25 mouse cellular contexts compared by ENCODE assay signal in genomic region chr9:10529113-10529512, GRCm38 (mm10).
A peak's percentile ranks its signal among the peaks of the same experiment; 100 is the strongest.
DNase-seq lines count a peak whose midpoint lies in the region; ATAC-seq and TF ChIP-seq lines count a peak whose summit lies in the region.
"Had no signal": no experiment of that assay in that cellular context is flagged by ENCODE, and none has a peak within 500 bp of the region (broad histone marks: within the 10 kb centered on the region; RNA-seq: fewer than 3 reads in every experiment).

No protein-coding gene starts in this region.

- no peak overlapping the region for H3K27ac ChIP-seq in hindbrain, embryonic 14.5 days
- H3K27ac ChIP-seq in hindbrain, embryonic 16.5 days (ENCODE audit: low read depth, low read length): no peak overlapping the region
- 0 out of 2 replicates have a peak overlapping the region, but pooled peaks have one; percentile 0 for H3K27ac ChIP-seq in MEL (ENCODE audit: control insufficient read depth, low read depth, low read length)
- 0 out of 2 replicates have a peak overlapping the region, but pooled peaks have one; percentile 10 for H3K27ac ChIP-seq in forebrain, embryonic 13.5 days
- H3K27ac ChIP-seq in midbrain, embryonic 15.5 days: no peak overlapping the region
- H3K27ac ChIP-seq in gastrocnemius, adult 2 months: no peak overlapping the region
- H3K27ac ChIP-seq in heart, embryonic 10.5 days: no peak overlapping the region
- H3K27ac ChIP-seq: embryonic facial prominence, embryonic 13.5 days; heart, embryonic 13.5 days; hindbrain, embryonic 13.5 days; intestine, embryonic 15.5 days; macrophage had no signal

- no peaks in the 10 kb centered on the region for H3K27me3 ChIP-seq in hindbrain, embryonic 14.5 days (ENCODE audit: control insufficient read depth, insufficient read depth, low read length)
- H3K27me3 ChIP-seq in hindbrain, embryonic 16.5 days (replicated peaks; ENCODE audit: control insufficient read depth, insufficient read depth, low read length): no peaks in the 10 kb centered on the region
- H3K27me3 ChIP-seq in MEL (ENCODE audit: control insufficient read depth in 1 of 2, insufficient read depth in 2 of 2, low read length in 2 of 2): no peaks in the 10 kb centered on the region
- H3K27me3 ChIP-seq in forebrain, embryonic 13.5 days: no peaks in the 10 kb centered on the region
- H3K27me3 ChIP-seq in midbrain, embryonic 15.5 days (replicated peaks): no peaks in the 10 kb centered on the region
- H3K27me3 ChIP-seq in heart, embryonic 10.5 days (ENCODE audit: insufficient read depth, poor library complexity, severe bottlenecking): no peaks in the 10 kb centered on the region
- H3K27me3 ChIP-seq: embryonic facial prominence, embryonic 13.5 days; heart, embryonic 13.5 days; hindbrain, embryonic 13.5 days; intestine, embryonic 15.5 days had no signal

- H3K36me3 ChIP-seq in hindbrain, embryonic 14.5 days (replicated peaks; ENCODE audit: control insufficient read depth, insufficient read depth): no peaks in the 10 kb centered on the region
- H3K36me3 ChIP-seq in hindbrain, embryonic 16.5 days (ENCODE audit: control insufficient read depth, insufficient read depth, low read length): no peaks in the 10 kb centered on the region
- peaks cover 0 to 50% of the 10 kb centered on the region in 2 experiments; a peak in 2 of 4 replicates for H3K36me3 ChIP-seq in MEL (ENCODE audit: control insufficient read depth in 1 of 2, insufficient read depth in 2 of 2, low read length in 2 of 2)
- H3K36me3 ChIP-seq in forebrain, embryonic 13.5 days (ENCODE audit: poor library complexity, severe bottlenecking): no peaks in the 10 kb centered on the region
- H3K36me3 ChIP-seq in midbrain, embryonic 15.5 days (replicated peaks): no peaks in the 10 kb centered on the region
- no peaks in the 10 kb centered on the region for H3K36me3 ChIP-seq in heart, embryonic 10.5 days
- H3K36me3 ChIP-seq: embryonic facial prominence, embryonic 13.5 days; heart, embryonic 13.5 days; hindbrain, embryonic 13.5 days; intestine, embryonic 15.5 days had no signal

- TF ChIP-seq RAD21 in MEL (IDR thresholded peaks at IDR 0.05; ENCODE audit: low read depth, low read length): no peak

- no peak for TF ChIP-seq POLR2A in MEL (IDR thresholded peaks at IDR 0.05; ENCODE audit: control insufficient read depth in 1 of 2, insufficient read depth in 1 of 2, low read depth in 1 of 2, low read length in 2 of 2, poor library complexity in 1 of 2)

- H3K4me1 ChIP-seq in hindbrain, embryonic 14.5 days (replicated peaks; ENCODE audit: control insufficient read depth, insufficient read depth, low read length): peaks cover 3% of the 10 kb centered on the region; the same call in 1 of the 2 replicates
- no peaks in the 10 kb centered on the region for H3K4me1 ChIP-seq in hindbrain, embryonic 16.5 days (ENCODE audit: control insufficient read depth, insufficient read depth, low read depth, low read length)
- peaks cover 21 to 43% of the 10 kb centered on the region in 2 experiments for H3K4me1 ChIP-seq in MEL (ENCODE audit: control insufficient read depth in 1 of 2, insufficient read depth in 2 of 2, low read length in 2 of 2)
- peaks cover 23% of the 10 kb centered on the region for H3K4me1 ChIP-seq in forebrain, embryonic 13.5 days
- peaks cover 9% of the 10 kb centered on the region; the same call in 1 of the 2 replicates for H3K4me1 ChIP-seq in midbrain, embryonic 15.5 days
- H3K4me1 ChIP-seq in heart, embryonic 10.5 days: no peaks in the 10 kb centered on the region
- H3K4me1 ChIP-seq: embryonic facial prominence, embryonic 13.5 days; heart, embryonic 13.5 days; hindbrain, embryonic 13.5 days; intestine, embryonic 15.5 days had no signal

- no peaks in the 10 kb centered on the region for H3K9me3 ChIP-seq in hindbrain, embryonic 14.5 days (ENCODE audit: control insufficient read depth, low read length)
- no peaks in the 10 kb centered on the region for H3K9me3 ChIP-seq in hindbrain, embryonic 16.5 days (ENCODE audit: control insufficient read depth, low read length)
- no peaks in the 10 kb centered on the region; the same call in 1 of the 2 replicates for H3K9me3 ChIP-seq in MEL (replicated peaks; ENCODE audit: insufficient read depth, low read length)
- H3K9me3 ChIP-seq in forebrain, embryonic 13.5 days (replicated peaks): no peaks in the 10 kb centered on the region
- no peaks in the 10 kb centered on the region for H3K9me3 ChIP-seq in midbrain, embryonic 15.5 days
- H3K9me3 ChIP-seq in heart, embryonic 10.5 days: no peaks in the 10 kb centered on the region
- H3K9me3 ChIP-seq: embryonic facial prominence, embryonic 13.5 days; heart, embryonic 13.5 days; hindbrain, embryonic 13.5 days; intestine, embryonic 15.5 days had no signal

- DNase-seq in hindbrain, embryonic 14.5 days (ENCODE audit: low spot score): no peak
- DNase-seq in MEL (ENCODE audit: low read depth, low spot score): no peak
- no peak for DNase-seq in gastrocnemius, adult 2 months
- no peak for DNase-seq in spleen, postnatal 14 days (ENCODE audit: low spot score in 2 of 2)
- DNase-seq in heart, embryonic 10.5 days (ENCODE audit: low spot score): no peak
- DNase-seq: adrenal gland, postnatal 36 days; cerebellum, adult 18-20 months; cerebellum, postnatal 14 days; gastrocnemius, postnatal 10 days; heart, adult 18-20 months; heart, postnatal 14 days; kidney, adult 8-10 months; kidney, postnatal 36 days; layer of hippocampus, postnatal 36 days; thymus, postnatal 25 days had no signal

- intact Hi-C loops in gastrocnemius, adult 2 months (cut with DNase I): no loop called here

- no peaks in the 10 kb centered on the region for H3K79me2 ChIP-seq in MEL (ENCODE audit: control insufficient read depth, insufficient read depth, low read length, poor library complexity)

- 64% methylated on average over 1 of the region's 1 CpGs for WGBS in hindbrain, embryonic 14.5 days
- 59% methylated on average over 1 of the region's 1 CpGs for WGBS in hindbrain, embryonic 16.5 days
- WGBS in forebrain, embryonic 13.5 days: 10% methylated on average over 1 of the region's 1 CpGs
- WGBS in midbrain, embryonic 15.5 days: 55% methylated on average over 1 of the region's 1 CpGs
- WGBS in heart, embryonic 10.5 days: 81% methylated on average over 1 of the region's 1 CpGs

- H3K4me2 ChIP-seq in hindbrain, embryonic 14.5 days (replicated peaks): no peak overlapping the region
- H3K4me2 ChIP-seq in hindbrain, embryonic 16.5 days (ENCODE audit: low read length): no peak overlapping the region
- H3K4me2 ChIP-seq in forebrain, embryonic 13.5 days: no peak overlapping the region
- H3K4me2 ChIP-seq in midbrain, embryonic 15.5 days: no peak overlapping the region
- H3K4me2 ChIP-seq: embryonic facial prominence, embryonic 13.5 days; heart, embryonic 13.5 days; hindbrain, embryonic 13.5 days; intestine, embryonic 15.5 days had no signal

- TF ChIP-seq EP300 in MEL (IDR thresholded peaks at IDR 0.05; ENCODE audit: low read depth in 1 of 2, low read length in 2 of 2): no peak

- no peak for TF ChIP-seq CTCF in MEL (IDR thresholded peaks at IDR 0.05 in 2 of 3, conservative IDR thresholded peaks at IDR 0.05 in 1 of 3; ENCODE audit: control insufficient read depth in 1 of 3, insufficient read depth in 1 of 3, low read depth in 2 of 3, low read length in 3 of 3, poor library complexity in 1 of 3, severe bottlenecking in 1 of 3)
- no peak for TF ChIP-seq CTCF in gastrocnemius, adult 2 months (IDR thresholded peaks at IDR 0.05)

- ATAC-seq in hindbrain, embryonic 14.5 days (ENCODE audit: low FRiP score): peak; percentile 34; the same call in 1 of the 2 replicates
- no peak for ATAC-seq in hindbrain, embryonic 16.5 days
- ATAC-seq in forebrain, embryonic 13.5 days: peak; percentile 84
- ATAC-seq in midbrain, embryonic 15.5 days (replicated peaks): 0 out of 2 replicates have a peak, but pooled peaks have one; percentile 51
- ATAC-seq: intestine, embryonic 15.5 days; Patski had no signal

- H3K4me3 ChIP-seq in hindbrain, embryonic 14.5 days (replicated peaks; ENCODE audit: low read length): no peak overlapping the region
- no peak overlapping the region for H3K4me3 ChIP-seq in hindbrain, embryonic 16.5 days (ENCODE audit: low read length)
- no peak overlapping the region for H3K4me3 ChIP-seq in MEL (ENCODE audit: control insufficient read depth in 1 of 2, insufficient read depth in 1 of 2, low read depth in 2 of 2, low read length in 2 of 2)
- H3K4me3 ChIP-seq in forebrain, embryonic 13.5 days: no peak overlapping the region
- H3K4me3 ChIP-seq in midbrain, embryonic 15.5 days: no peak overlapping the region
- no peak overlapping the region for H3K4me3 ChIP-seq in gastrocnemius, adult 2 months
- H3K4me3 ChIP-seq in heart, embryonic 10.5 days: no peak overlapping the region
- H3K4me3 ChIP-seq: embryonic facial prominence, embryonic 13.5 days; erythroblast, embryonic 14.5 days; heart, embryonic 13.5 days; hindbrain, embryonic 13.5 days; intestine, embryonic 15.5 days had no signal

- no peak overlapping the region for H3K9ac ChIP-seq in hindbrain, embryonic 14.5 days
- no peak overlapping the region for H3K9ac ChIP-seq in hindbrain, embryonic 16.5 days (ENCODE audit: low read depth, low read length)
- no peak overlapping the region for H3K9ac ChIP-seq in MEL (ENCODE audit: control insufficient read depth, low read depth, low read length, poor library complexity, severe bottlenecking)
- H3K9ac ChIP-seq in forebrain, embryonic 13.5 days: no peak overlapping the region
- no peak overlapping the region for H3K9ac ChIP-seq in midbrain, embryonic 15.5 days
- H3K9ac ChIP-seq: embryonic facial prominence, embryonic 13.5 days; heart, embryonic 13.5 days; hindbrain, embryonic 13.5 days; intestine, embryonic 15.5 days had no signal

TF ChIP-seq in MEL, 35 proteins besides CTCF, POLR2A, EP300 and RAD21:
- TF ChIP-seq ZNF384 (IDR thresholded peaks at IDR 0.05; ENCODE audit: low read depth, low read length) (no peak), ZKSCAN1 (IDR thresholded peaks at IDR 0.05; ENCODE audit: low read depth, low read length) (0 out of 2 replicates have a peak, but pooled peaks have one; percentile 38), ELF1 (IDR thresholded peaks at IDR 0.05; ENCODE audit: low read depth, low read length) (0 out of 2 replicates have a peak, but pooled peaks have one; percentile 16), TAL1 (IDR thresholded peaks at IDR 0.05; ENCODE audit: low read length) (no peak)

Comparison
In these comparisons a context has a peak if more than half of its experiments do, and no peak if none do; other contexts are left out.
1. H3K27ac ChIP-seq: peak in MEL (single experiment) and forebrain, embryonic 13.5 days (single experiment); none in hindbrain, embryonic 14.5 days (single experiment), hindbrain, embryonic 16.5 days (single experiment), midbrain, embryonic 15.5 days (single experiment), gastrocnemius, adult 2 months (single experiment) and heart, embryonic 10.5 days (single experiment).